Mouse (Mus musculus): ENCODE results near the gene Cisd2. TPM values are rescaled to one million over a fixed set of nuclear protein-coding genes. Genes with fewer than 3 reads are reported as not detected.

Gene Cisd2
- 29.3 and 30.2 TPM in 2 replicates for polyA plus RNA-seq (2015; fragmentation: Nextera tagmentation; extraction: Ambion mirVana)

GRCm38 (mm10) chr3:135423608-135424212, at the start of gene Cisd2:
TSS of gene Cisd2 (minus strand) at chr3:135423925.

GRCm38 (mm10) chr3:135437758-135438495, 14.2 kb upstream of the Cisd2 start, which contains the start of gene Ube2d3:
TSS of gene Ube2d3 (plus strand) at chr3:135438149.

Other genes starting within 250 kb of the Cisd2 start
- 5.4 and 6.0 TPM in 2 replicates for gene Cenpe, start 211.4 kb downstream of the Cisd2 start, polyA plus RNA-seq (2015; fragmentation: Nextera tagmentation; extraction: Ambion mirVana)
- gene Bdh2, start 142.7 kb downstream of the Cisd2 start, polyA plus RNA-seq (2015; fragmentation: Nextera tagmentation; extraction: Ambion mirVana): 1.3 and 1.9 TPM in 2 replicates
- 0.12 and 0.69 TPM in 2 replicates for gene Slc9b2, start 116.2 kb downstream of the Cisd2 start, polyA plus RNA-seq (2015; fragmentation: Nextera tagmentation; extraction: Ambion mirVana)
- gene Slc9b1, start 75.9 kb downstream of the Cisd2 start, polyA plus RNA-seq (2015; fragmentation: Nextera tagmentation; extraction: Ambion mirVana): not detected in 2 replicates
- 407 and 433 TPM in 2 replicates for gene Ube2d3, start 14.2 kb upstream of the Cisd2 start, polyA plus RNA-seq (2015; fragmentation: Nextera tagmentation; extraction: Ambion mirVana)
- gene Manba, start 61.7 kb upstream of the Cisd2 start, polyA plus RNA-seq (2015; fragmentation: Nextera tagmentation; extraction: Ambion mirVana): 7.2 and 7.6 TPM in 2 replicates